Mouse (Mus musculus) ES-E14 (cell line): ENCODE data around the gene Crmp1.

Experiments
- CHD2 ChIP-seq: IDR thresholded peaks from 2 replicates; pipeline ENCODE4 v1.6.1; 2014; ENCODE audit warnings: mild to moderate bottlenecking, low read depth, low read length, inconsistent platforms
- HCFC1 ChIP-seq: IDR thresholded peaks from 2 replicates; pipeline ENCODE4 v1.6.1; 2012; ENCODE audit warnings: low read length, inconsistent platforms, borderline replicate concordance; ENCODE audit not compliant: insufficient read depth
- MAFK ChIP-seq: IDR thresholded peaks from 2 replicates; pipeline ENCODE4 v1.6.1; 2014; ENCODE audit warnings: mild to moderate bottlenecking, low read depth, low read length, inconsistent platforms; ENCODE audit not compliant: insufficient read depth
- ZC3H11A ChIP-seq: IDR thresholded peaks from 2 replicates; pipeline ENCODE4 v1.6.1; 2012; ENCODE audit warnings: low read depth, mild to moderate bottlenecking, inconsistent platforms, low read length, borderline replicate concordance

GRCm38 (mm10) chr5:37331133-37331505 lies 89.4 kb downstream of the Crmp1 start:
- no peak for TF ChIP-seq MAFK
- no peak for TF ChIP-seq CHD2
- TF ChIP-seq ZC3H11A, result no peak
- no peak for TF ChIP-seq HCFC1
